Mouse (Mus musculus) splenic B cell, adult 2 months (primary cell): Measurements from ENCODE around the gene Alpi.
A peak's percentile ranks its signal among the peaks of the same experiment; 100 is the strongest.

ENCODE experiments used
- DNase-seq: peaks from one replicate; pipeline ENCODE4 v3.0.0-alpha.2; 2011; ENCODE audit warnings: low read depth, low spot score
- H3K27me3 ChIP-seq: 2 replicates; pipeline ENCODE4 v1.6.1; 2012; ENCODE audit warnings: mild to moderate bottlenecking, low read length, moderate library complexity, mixed read lengths; ENCODE audit not compliant: control insufficient read depth, poor library complexity, insufficient read depth, severe bottlenecking
- H3K36me3 ChIP-seq: 2 replicates; pipeline ENCODE4 v1.6.1; 2012; ENCODE audit warnings: mild to moderate bottlenecking, low read length, moderate library complexity, mixed read lengths; ENCODE audit not compliant: control insufficient read depth, poor library complexity, insufficient read depth, severe bottlenecking

The Alpi gene

DNA sequence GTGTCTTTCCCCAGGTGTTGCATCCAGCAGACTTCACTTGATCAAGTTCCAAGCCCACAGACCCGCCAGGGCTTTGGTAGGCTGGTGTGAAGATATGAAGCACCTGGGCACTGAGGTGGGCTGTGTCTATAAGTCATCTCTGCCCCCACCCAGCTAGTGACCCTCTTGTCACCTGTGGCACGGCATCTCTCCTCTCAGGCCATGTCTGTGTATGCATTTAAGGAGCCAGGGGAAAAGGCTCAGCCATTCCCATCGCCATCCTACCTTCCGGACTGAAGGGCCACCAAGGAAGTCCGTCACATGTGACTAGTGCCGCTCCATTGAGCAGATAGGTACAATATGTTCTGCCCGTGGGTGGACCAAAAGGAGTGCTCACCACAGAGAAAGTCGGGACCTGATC, 5.8 kb downstream of the Alpi start:
- H3K36me3 ChIP-seq = no peaks in the 10 kb centered on the region
- H3K27me3 ChIP-seq = no peaks in the 10 kb centered on the region
- DNase-seq = no peak

DNA sequence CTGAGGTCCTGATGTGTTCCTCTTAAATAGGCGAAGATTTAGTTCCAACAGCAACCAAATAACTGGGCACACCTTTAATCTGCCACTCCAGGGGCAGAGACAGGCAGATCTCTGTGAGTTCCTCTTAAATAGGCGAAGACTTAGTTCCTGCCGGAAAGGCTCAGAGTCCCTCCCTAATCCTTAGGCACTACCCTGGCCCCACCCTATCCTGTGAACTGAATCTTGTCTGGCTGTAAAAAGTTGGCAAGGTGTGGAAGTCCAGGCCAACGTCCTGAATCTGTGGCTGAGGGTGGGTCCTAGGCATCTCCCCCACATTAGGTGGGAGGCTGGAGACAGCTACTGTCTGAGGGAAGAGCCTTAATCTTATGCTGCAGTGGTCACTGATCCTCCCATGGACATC, 11.6 kb downstream of the Alpi start, which contains the start of gene Alppl2:
Gene Alppl2 (minus strand): TSS at position 101 of the 400 bp plus-strand sequence.
- DNase-seq = no peak
- Histone ChIP-seq H3K36me3 (no peaks in the 10 kb centered on the region), H3K27me3 (no peaks in the 10 kb centered on the region)

DNA sequence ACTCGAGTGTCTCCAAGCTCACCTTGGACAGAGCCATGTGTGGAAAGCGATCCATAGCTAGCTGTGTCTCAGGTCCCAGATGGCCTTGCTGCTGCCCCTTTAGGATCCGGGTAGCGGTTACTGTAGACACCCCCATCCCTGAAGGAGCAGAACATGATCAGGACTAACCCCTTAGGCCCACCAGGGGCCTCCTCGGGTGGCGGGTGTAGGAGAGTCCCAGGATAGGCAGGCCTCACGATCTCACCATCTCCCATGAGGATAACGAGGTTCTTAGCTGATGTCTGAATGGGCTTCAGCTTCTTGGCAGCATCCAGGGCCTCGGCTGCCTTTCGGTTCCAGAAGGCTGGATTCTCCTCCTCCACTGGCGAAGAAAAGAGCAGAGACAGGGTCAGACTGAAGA, 12.2 kb downstream of the Alpi start:
- no peaks in the 10 kb centered on the region for H3K27me3 ChIP-seq
- no peaks in the 10 kb centered on the region for H3K36me3 ChIP-seq
- no peak for DNase-seq

DNA sequence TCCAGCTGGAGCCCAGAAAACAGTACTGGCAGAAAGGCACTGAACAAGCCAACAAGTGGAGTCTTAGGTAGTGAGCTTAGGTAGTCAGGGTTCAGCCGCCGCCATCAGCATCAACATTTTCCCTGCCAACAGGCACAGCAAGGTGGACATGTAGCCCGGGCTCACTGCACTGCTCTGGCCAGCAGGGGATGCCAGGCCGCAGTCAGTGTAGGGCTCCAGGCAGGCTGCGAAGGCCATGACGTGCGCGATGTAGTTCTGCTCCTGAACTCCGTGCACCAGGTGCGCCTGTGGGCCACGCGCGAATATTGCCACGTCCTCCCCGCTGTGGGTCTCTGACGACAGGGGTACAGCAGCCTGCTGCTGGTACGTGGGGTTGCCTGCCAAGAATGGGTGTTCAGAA, 14.4 kb downstream of the Alpi start:
- no peaks in the 10 kb centered on the region for H3K36me3 ChIP-seq
- no peaks in the 10 kb centered on the region for H3K27me3 ChIP-seq
- DNase-seq = no peak

DNA sequence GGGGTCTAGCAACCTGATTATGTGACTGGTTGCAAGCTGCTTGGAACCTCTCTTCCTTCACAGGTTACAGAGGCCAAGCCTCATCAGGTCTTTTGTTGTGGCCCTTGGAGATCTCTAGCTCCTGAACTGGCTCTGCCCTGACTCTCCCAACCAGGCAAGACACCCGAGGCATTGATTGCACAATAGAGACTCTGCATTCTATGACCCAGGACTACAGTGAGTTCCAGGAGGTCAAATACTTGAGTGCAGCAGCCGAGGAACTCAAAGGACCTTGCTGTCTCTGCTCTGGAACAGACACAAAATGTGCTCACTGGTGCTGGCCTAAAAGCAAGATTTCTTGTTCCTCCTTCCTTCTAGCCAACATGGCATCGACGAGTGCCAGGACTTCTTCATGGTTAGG, 15.2 kb downstream of the Alpi start:
- no peak for DNase-seq

DNA sequence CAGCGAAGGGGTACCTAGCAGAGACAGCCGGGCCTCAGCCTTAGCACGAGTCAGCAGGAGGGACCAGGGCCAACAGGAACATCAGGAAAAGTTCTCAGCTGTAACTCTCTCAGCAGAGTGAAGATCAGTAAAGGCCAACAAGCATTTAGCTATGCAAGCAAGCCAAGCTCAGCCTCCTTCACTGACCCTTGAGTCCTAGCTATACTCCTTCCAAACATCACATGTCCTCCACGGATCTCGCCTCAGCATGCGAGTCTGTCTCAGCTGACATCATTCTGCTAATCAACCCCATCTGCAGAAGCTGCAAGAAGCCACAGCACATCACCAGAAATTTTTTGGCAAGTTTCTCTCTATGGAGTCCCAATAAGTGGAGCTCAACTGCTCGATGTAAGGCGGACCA, 27.6 kb downstream of the Alpi start:
- DNase-seq = no peak
- H3K27me3 ChIP-seq = no peaks in the 10 kb centered on the region
- no peaks in the 10 kb centered on the region for H3K36me3 ChIP-seq

More for the DNA sequence above, 15.2 kb downstream of the Alpi start:
- Histone ChIP-seq H3K36me3 (no peaks in the 10 kb centered on the region), H3K27me3 (no peaks in the 10 kb centered on the region)

DNA sequence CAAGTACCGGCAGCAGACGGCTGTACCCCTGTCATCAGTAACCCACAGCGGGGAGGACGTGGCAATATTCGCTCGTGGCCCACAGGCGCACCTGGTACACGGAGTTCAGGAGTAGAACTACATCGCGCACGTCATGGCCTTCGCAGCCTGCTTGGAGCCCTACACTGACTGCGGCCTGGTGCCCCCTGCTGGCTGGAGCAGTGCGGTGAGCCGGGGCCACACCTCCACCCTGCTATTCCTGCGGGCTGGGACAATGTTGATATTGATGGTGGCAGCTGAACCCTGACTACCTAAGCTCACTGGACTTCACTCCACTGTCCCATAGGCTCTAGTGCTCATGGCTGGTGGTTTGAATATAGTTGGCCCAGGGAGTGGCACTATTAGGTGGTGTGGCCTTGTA, 30.7 kb downstream of the Alpi start:
- H3K36me3 ChIP-seq = no peaks in the 10 kb centered on the region
- H3K27me3 ChIP-seq = no peaks in the 10 kb centered on the region
- DNase-seq = peak; percentile 36

DNA sequence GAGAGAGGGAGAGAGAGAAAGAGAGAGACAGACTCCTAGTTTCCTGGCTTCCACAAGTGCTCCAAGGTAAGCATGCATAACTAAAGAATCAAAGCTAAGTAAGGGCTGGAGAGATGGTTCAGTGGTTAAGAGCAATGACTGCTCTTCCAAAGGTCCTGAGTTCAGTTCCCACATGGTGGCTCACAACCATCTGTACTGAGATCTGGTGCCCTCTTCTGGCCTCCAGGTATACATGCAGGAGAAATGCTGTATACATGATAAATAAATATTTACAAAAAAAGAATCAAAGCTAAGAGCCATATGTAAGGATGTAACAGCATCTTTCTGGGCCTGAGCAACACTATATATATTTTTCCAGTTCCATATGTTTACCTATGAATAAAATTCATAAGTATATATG, 40.5 kb downstream of the Alpi start:
- Histone ChIP-seq H3K27me3 (no peaks in the 10 kb centered on the region), H3K36me3 (no peaks in the 10 kb centered on the region)
- no peak for DNase-seq

DNA sequence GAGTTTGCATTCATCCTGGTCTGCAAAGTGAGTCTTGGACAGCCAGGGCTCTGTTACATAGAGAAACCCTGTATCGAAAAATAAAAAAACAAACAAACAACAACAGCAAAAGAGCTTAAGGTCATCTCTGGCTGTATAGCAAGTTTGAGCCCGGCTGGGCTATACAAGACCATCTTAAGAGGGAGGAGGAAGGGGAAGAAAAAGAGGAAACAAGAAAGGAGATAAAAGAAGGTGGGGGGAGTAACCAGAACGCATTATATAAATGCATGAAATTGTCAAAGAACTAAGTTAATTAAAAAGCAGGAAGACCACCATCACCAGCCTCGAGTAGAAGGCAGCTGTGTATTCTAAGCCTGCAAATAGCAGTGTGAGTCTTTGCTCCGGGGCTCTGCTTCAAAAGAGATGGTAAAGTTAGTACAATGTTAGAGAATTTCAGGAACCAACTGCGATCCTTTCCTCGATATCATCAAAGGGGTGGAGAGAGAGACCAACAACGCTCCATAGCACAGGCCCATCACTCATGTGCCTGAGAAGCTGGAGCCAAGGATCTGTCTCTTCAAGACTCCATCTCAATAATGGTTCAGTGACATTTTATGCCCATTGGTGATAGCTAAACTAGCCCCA, 42.3 kb downstream of the Alpi start:
- Histone ChIP-seq H3K36me3 (no peaks in the 10 kb centered on the region), H3K27me3 (no peaks in the 10 kb centered on the region)
- no peak for DNase-seq

DNA sequence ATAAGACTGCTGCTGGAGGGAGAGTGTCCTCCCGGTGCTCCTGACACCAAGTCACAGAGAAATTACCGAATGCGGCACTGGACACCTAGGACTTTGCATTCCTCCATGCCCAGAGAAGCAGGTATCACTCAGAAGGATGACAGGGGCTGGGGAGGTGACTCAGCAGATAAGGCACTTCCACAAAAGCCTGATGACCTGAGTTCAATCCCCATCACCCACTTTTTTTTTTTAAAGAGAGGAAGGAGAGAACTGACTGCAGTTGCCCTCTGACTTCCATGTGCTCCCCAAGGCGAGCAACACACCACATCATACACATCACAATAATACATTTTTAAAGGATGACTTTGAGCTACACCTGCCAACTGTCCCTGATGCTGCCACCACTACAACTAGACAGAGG, 44.3 kb downstream of the Alpi start:
- Histone ChIP-seq H3K27me3 (no peaks in the 10 kb centered on the region), H3K36me3 (no peaks in the 10 kb centered on the region)
- DNase-seq = no peak

DNA sequence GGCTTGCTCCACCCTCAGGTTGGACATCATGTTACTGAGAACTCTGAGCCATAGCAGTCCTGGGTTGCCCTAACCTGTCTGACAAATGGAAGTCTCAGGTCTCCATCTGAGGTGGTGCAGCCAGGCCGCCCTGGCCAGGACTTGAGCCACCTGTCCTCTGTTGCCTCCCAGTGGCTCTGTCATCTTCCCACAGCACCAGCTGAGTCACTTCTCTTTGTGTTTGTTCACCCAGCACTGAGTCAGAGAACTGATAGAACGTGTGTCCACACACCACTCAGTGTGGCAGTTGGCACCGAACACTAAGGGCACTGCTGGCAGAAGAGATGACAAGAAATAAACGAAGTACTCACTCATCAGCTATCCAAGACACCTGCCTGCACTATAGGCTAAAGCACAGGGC, 50.0 kb downstream of the Alpi start:
- Histone ChIP-seq H3K27me3 (no peaks in the 10 kb centered on the region), H3K36me3 (0 out of 2 replicates have a peak, but pooled peaks cover 3% of the 10 kb centered on the region)
- no peak for DNase-seq

DNA sequence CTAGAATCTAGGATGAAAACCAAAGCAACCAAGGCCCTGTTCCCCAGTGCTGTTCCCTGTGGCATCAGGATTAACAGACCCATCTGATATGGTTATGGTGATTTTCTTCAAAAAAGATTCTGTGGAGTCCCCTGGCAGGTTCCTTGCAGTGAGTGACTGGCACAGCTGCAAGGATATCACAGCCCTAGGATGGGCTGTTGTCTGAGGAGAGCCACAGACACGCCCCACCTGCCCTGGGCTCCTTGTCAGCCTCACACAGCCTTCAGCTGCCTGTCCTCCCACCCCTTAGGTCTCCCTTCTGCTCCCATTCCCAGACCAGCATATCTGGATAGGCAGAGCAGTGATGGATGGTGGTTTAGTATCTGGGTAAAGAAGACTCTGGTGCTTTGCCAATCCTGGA, 50.7 kb downstream of the Alpi start:
- Histone ChIP-seq H3K36me3 (0 out of 2 replicates have a peak, but pooled peaks cover 3% of the 10 kb centered on the region), H3K27me3 (no peaks in the 10 kb centered on the region)

DNA sequence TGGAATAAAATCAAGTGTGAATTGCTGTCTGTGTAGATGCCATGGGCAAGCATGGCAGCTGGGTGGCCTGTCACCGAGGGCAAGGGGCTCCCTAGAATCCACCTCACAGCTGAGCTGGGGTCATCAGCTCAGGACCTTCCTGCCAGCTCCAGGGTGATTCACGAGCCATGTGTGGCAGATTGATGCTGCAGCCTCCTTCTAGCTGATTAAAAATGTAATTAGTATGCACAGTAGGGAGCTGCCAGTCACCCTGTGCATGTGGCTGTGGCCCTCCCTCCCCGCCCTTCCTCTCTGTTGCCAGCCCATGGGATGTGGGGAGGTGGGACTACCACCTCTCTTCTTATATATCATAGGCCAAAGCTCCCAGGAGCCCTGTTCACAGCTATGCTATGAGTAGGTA, 51.3 kb downstream of the Alpi start:
- DNase-seq = no peak
- Histone ChIP-seq H3K27me3 (no peaks in the 10 kb centered on the region), H3K36me3 (0 out of 2 replicates have a peak, but pooled peaks cover 3% of the 10 kb centered on the region)

More for the DNA sequence above, 50.7 kb downstream of the Alpi start:
- no peak for DNase-seq
